Mouse (Mus musculus): ENCODE data around the gene Reln.

DNA sequence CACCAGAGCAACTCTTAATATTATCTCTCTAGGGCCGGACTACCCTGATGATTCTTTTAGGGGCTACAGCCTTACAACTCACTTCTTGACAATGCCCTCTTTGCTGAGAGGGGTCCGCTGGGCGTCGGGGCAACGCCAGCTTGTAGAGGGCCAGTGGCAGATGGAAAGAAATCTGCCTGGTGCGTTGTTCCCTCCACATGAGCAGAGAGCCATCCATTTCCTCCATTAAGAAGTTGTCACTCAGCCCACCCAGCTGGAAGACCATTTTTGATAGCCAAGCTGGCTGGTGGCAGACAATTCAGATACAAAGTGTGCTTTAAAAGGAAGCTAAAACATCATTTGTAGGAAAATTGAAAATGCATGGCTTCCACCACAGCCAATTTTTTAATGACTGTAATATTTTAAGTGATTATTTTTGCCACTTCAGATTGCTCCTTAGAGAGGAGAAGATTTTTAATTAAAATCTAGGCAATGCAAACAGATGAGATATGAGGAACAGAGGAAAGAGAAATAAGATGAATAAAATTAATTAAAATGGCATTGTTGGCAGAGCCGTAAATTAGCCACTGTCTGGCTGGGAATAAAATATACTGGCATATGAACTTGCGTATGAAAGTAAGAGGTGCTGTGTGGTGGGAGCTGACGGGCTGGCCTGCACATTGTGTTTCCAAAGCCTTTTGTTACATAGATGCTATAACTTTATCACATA lies 251.2 kb downstream of the Reln start:
- TF ChIP-seq CTCF (IDR thresholded peaks at IDR 0.05; ENCODE audit: insufficient read depth, low read length) (no peak), POLR2A (IDR thresholded peaks at IDR 0.05; ENCODE audit: borderline replicate concordance, extremely low read depth, low read depth, low read length) (no peak)
